Mouse (Mus musculus): ENCODE results near the gene Calcoco1. TPM values are rescaled to one million over a fixed set of nuclear protein-coding genes. Genes with fewer than 3 reads are reported as not detected.

Calcoco1 gene
- 38.3 and 38.7 TPM in 2 replicates for polyA plus RNA-seq (2015; fragmentation: Nextera tagmentation; extraction: Ambion mirVana)

DNA sequence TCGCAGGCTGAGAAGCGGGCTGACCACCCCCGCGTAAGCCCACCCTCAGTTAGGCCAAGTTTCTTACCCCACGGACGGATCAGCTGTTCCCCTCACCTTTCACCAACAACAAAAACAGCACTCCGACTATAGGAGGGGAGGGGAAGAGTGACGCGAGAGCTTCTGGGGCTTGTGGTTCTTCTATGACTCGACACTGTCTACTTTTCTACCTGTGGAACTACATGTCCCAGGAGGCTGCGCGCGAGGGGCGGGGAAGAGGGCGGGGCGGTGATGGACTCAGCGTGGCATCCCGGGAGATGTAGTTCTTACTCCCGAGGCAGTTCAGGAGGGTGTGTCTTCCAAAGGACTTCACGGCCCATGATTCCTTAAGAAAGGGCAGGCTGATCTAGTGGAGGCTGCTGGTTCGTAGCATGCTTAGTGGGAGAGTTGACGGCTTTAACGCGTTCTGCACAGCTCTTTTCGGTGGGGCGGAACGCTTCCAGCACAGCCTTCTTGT, at the start of gene Calcoco1:
TSS of gene Calcoco1 (minus strand) at position 199 of the 496 bp plus-strand sequence.
- H3K4me2 ChIP-seq (ENCODE audit: low read length) = peak within 1 kb of the TSS; percentile 75
- H3K9me3 ChIP-seq (replicated peaks; ENCODE audit: control insufficient read depth, low read length, poor library complexity, severe bottlenecking) = no peaks in the 10 kb centered on the region
- peaks cover 11% of the 10 kb centered on the region for H3K36me3 ChIP-seq (ENCODE audit: control insufficient read depth, insufficient read depth, low read length)
- peak within 1 kb of the TSS; percentile 75 for H3K9ac ChIP-seq (ENCODE audit: low read depth, low read length)
- H3K27me3 ChIP-seq (ENCODE audit: control insufficient read depth, insufficient read depth, low read depth, low read length) = no peaks in the 10 kb centered on the region
- H3K4me1 ChIP-seq (ENCODE audit: control insufficient read depth, insufficient read depth, low read length) = peaks cover 12% of the 10 kb centered on the region
- 1% methylated on average over 26 of the region's 27 CpGs for WGBS
- peak within 1 kb of the TSS; percentile 71 for H3K27ac ChIP-seq (ENCODE audit: low read length)
- ATAC-seq = peak; percentile 99
- peak within 1 kb of the TSS; percentile 79 for H3K4me3 ChIP-seq (ENCODE audit: low read depth, low read length)

- ATAC-seq = no peak
Observed at GRCm38 (mm10) chr15:102770866-102771265, 48.9 kb upstream of the Calcoco1 start.

GRCm38 (mm10) chr15:102765207-102765606, 43.2 kb upstream of the Calcoco1 start:
- Histone ChIP-seq H3K9me3 (replicated peaks; ENCODE audit: control insufficient read depth, low read length, poor library complexity, severe bottlenecking) (no peaks in the 10 kb centered on the region), H3K36me3 (ENCODE audit: control insufficient read depth, insufficient read depth, low read length) (no peaks in the 10 kb centered on the region), H3K27me3 (ENCODE audit: control insufficient read depth, insufficient read depth, low read depth, low read length) (peaks cover 12% of the 10 kb centered on the region), H3K4me2 (ENCODE audit: low read length) (no peak overlapping the region), H3K27ac (ENCODE audit: low read length) (no peak overlapping the region), H3K4me1 (ENCODE audit: control insufficient read depth, insufficient read depth, low read length) (no peaks in the 10 kb centered on the region), H3K9ac (ENCODE audit: low read depth, low read length) (no peak overlapping the region), H3K4me3 (ENCODE audit: low read depth, low read length) (no peak overlapping the region)
- WGBS = 56% methylated on average over 2 of the region's 2 CpGs
- no peak for ATAC-seq

More at GRCm38 (mm10) chr15:102770866-102771265, 48.9 kb upstream of the Calcoco1 start:
- Histone ChIP-seq H3K27ac (ENCODE audit: low read length) (no peak overlapping the region), H3K9ac (ENCODE audit: low read depth, low read length) (no peak overlapping the region), H3K27me3 (ENCODE audit: control insufficient read depth, insufficient read depth, low read depth, low read length) (0 out of 2 replicates have a peak, but pooled peaks cover 3% of the 10 kb centered on the region), H3K4me3 (ENCODE audit: low read depth, low read length) (no peak overlapping the region), H3K4me2 (ENCODE audit: low read length) (no peak overlapping the region), H3K9me3 (replicated peaks; ENCODE audit: control insufficient read depth, low read length, poor library complexity, severe bottlenecking) (no peaks in the 10 kb centered on the region), H3K4me1 (ENCODE audit: control insufficient read depth, insufficient read depth, low read length) (no peaks in the 10 kb centered on the region), H3K36me3 (ENCODE audit: control insufficient read depth, insufficient read depth, low read length) (no peaks in the 10 kb centered on the region)
- 34% methylated on average over 7 of the region's 7 CpGs for WGBS

DNA sequence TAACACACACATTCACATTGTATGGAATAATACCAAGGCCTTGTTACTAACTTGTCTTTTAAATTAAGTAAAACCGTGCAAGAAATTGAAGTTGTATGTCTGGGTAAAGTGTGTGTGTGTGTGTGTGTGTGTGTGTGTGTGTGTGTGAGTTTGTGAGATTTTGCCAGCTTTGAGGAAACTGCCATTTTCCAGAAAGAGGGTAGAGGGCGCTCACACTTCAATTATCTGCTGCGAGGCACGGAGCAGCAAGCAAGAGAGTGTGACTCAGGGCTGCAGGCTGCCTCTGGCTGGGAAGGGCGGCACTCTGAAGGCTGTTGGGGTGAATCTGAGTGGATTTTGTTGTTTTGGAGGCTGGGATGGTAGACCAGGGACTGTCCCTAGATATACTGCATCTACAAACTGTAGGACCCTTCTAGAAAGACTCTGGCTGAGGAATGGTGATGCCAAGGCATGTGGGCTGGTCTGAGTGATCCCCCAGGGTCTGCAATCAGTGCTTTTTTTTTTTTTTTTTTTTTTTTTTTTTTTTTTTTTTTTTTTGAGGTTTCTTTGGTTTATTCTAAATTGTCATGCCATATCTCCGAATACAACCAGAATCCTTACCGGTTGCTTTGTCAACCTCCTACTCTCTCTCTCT, 39.9 kb upstream of the Calcoco1 start:
- peak; percentile 86 for ATAC-seq
- Histone ChIP-seq H3K27me3 (ENCODE audit: control insufficient read depth, insufficient read depth, low read depth, low read length) (peaks cover 17% of the 10 kb centered on the region), H3K36me3 (ENCODE audit: control insufficient read depth, insufficient read depth, low read length) (no peaks in the 10 kb centered on the region), H3K27ac (ENCODE audit: low read length) (no peak overlapping the region), H3K9ac (ENCODE audit: low read depth, low read length) (no peak overlapping the region), H3K4me2 (ENCODE audit: low read length) (no peak overlapping the region), H3K4me1 (ENCODE audit: control insufficient read depth, insufficient read depth, low read length) (no peaks in the 10 kb centered on the region), H3K4me3 (ENCODE audit: low read depth, low read length) (no peak overlapping the region), H3K9me3 (replicated peaks; ENCODE audit: control insufficient read depth, low read length, poor library complexity, severe bottlenecking) (no peaks in the 10 kb centered on the region)
- WGBS = 9% methylated on average over 7 of the region's 7 CpGs

DNA sequence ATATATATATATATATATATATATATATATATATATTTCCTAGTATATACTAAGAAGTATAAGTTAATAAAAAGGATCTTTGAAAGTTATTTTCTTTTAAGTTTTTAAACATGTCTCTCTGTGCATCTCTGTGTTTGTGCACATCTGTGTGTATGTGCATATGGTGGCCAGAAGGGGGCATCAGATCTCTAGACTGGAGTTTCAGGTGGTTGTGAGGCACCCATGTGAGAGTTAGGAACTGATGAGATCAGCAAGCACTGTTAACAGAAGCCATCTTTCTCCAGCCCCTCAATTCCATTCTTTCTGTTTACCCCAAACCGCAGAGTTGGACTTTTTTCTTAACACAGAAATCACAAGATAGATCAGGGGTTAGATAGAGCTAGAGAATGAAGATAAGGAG, 35.7 kb upstream of the Calcoco1 start:
- H3K9ac ChIP-seq (ENCODE audit: low read depth, low read length) = no peak overlapping the region
- no peak overlapping the region for H3K27ac ChIP-seq (ENCODE audit: low read length)
- H3K4me3 ChIP-seq (ENCODE audit: low read depth, low read length) = no peak overlapping the region
- no peaks in the 10 kb centered on the region for H3K9me3 ChIP-seq (replicated peaks; ENCODE audit: control insufficient read depth, low read length, poor library complexity, severe bottlenecking)
- no peak overlapping the region for H3K4me2 ChIP-seq (ENCODE audit: low read length)
- ATAC-seq = no peak
- H3K27me3 ChIP-seq (ENCODE audit: control insufficient read depth, insufficient read depth, low read depth, low read length) = peaks cover 14% of the 10 kb centered on the region
- WGBS = 90% methylated on average over 1 of the region's 1 CpGs
- H3K4me1 ChIP-seq (ENCODE audit: control insufficient read depth, insufficient read depth, low read length) = peaks cover 14% of the 10 kb centered on the region
- H3K36me3 ChIP-seq (ENCODE audit: control insufficient read depth, insufficient read depth, low read length) = no peaks in the 10 kb centered on the region

DNA sequence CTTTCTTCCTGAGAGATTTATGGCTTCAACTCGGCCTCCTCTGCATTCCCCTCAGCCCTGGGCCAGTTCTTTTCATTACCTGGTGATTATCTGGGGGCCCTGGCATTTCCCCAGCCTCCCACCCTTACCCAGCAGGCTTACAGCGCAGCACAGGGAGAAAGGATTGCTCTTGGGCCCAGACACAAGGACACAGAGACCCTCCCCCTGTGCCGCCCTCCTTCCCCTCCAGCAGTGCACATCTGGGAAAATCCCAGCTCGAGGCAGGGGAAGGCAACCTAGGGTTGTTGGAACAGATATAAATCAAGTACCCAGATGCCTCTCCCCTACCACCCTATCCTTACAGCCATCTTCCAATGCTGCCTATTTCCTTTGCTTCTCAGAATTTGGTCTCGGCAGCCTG, 33.1 kb upstream of the Calcoco1 start:
- Histone ChIP-seq H3K27ac (ENCODE audit: low read length) (peak overlapping the region; percentile 69), H3K27me3 (ENCODE audit: control insufficient read depth, insufficient read depth, low read depth, low read length) (peaks cover 7% of the 10 kb centered on the region)

GRCm38 (mm10) chr15:102754361-102754760, 32.4 kb upstream of the Calcoco1 start:
- peaks cover 14% of the 10 kb centered on the region for H3K4me1 ChIP-seq (ENCODE audit: control insufficient read depth, insufficient read depth, low read length)
- 0 out of 2 replicates have a peak, but pooled peaks cover under 1% of the 10 kb centered on the region for H3K27me3 ChIP-seq (ENCODE audit: control insufficient read depth, insufficient read depth, low read depth, low read length)
- H3K9me3 ChIP-seq (replicated peaks; ENCODE audit: control insufficient read depth, low read length, poor library complexity, severe bottlenecking) = no peaks in the 10 kb centered on the region
- no peak overlapping the region for H3K4me2 ChIP-seq (ENCODE audit: low read length)
- WGBS = 48% methylated on average over 7 of the region's 7 CpGs
- ATAC-seq = peak; percentile 44; the same call in 1 of the 2 replicates
- H3K4me3 ChIP-seq (ENCODE audit: low read depth, low read length) = no peak overlapping the region
- no peaks in the 10 kb centered on the region for H3K36me3 ChIP-seq (ENCODE audit: control insufficient read depth, insufficient read depth, low read length)
- peak overlapping the region; percentile 69 for H3K27ac ChIP-seq (ENCODE audit: low read length)
- H3K9ac ChIP-seq (ENCODE audit: low read depth, low read length) = peak overlapping the region; percentile 47; the same call in 1 of the 2 replicates

More for the DNA sequence above, 33.1 kb upstream of the Calcoco1 start:
- Histone ChIP-seq H3K4me3 (ENCODE audit: low read depth, low read length) (no peak overlapping the region), H3K9ac (ENCODE audit: low read depth, low read length) (no peak overlapping the region), H3K4me1 (ENCODE audit: control insufficient read depth, insufficient read depth, low read length) (peaks cover 14% of the 10 kb centered on the region), H3K4me2 (ENCODE audit: low read length) (no peak overlapping the region), H3K9me3 (replicated peaks; ENCODE audit: control insufficient read depth, low read length, poor library complexity, severe bottlenecking) (no peaks in the 10 kb centered on the region), H3K36me3 (ENCODE audit: control insufficient read depth, insufficient read depth, low read length) (no peaks in the 10 kb centered on the region)
- 36% methylated on average over 5 of the region's 5 CpGs for whole genome bisulfite sequencing
- ATAC-seq = peak; percentile 16; the same call in 1 of the 2 replicates

GRCm38 (mm10) chr15:102753170-102753569, 31.2 kb upstream of the Calcoco1 start:
- peak; percentile 55; the same call in 1 of the 2 replicates for ATAC-seq
- peaks cover 14% of the 10 kb centered on the region for H3K4me1 ChIP-seq (ENCODE audit: control insufficient read depth, insufficient read depth, low read length)
- H3K4me3 ChIP-seq (ENCODE audit: low read depth, low read length) = no peak overlapping the region
- peaks cover 3% of the 10 kb centered on the region; the same call in 1 of the 2 replicates for H3K27me3 ChIP-seq (ENCODE audit: control insufficient read depth, insufficient read depth, low read depth, low read length)
- H3K27ac ChIP-seq (ENCODE audit: low read length) = no peak overlapping the region; the same call in 1 of the 2 replicates
- 3% methylated on average over 13 of the region's 13 CpGs for WGBS
- no peaks in the 10 kb centered on the region for H3K36me3 ChIP-seq (ENCODE audit: control insufficient read depth, insufficient read depth, low read length)
- H3K9me3 ChIP-seq (replicated peaks; ENCODE audit: control insufficient read depth, low read length, poor library complexity, severe bottlenecking) = no peaks in the 10 kb centered on the region
- H3K4me2 ChIP-seq (ENCODE audit: low read length) = 0 out of 2 replicates have a peak overlapping the region, but pooled peaks have one; percentile 7
- H3K9ac ChIP-seq (ENCODE audit: low read depth, low read length) = no peak overlapping the region

- no peak overlapping the region for H3K4me2 ChIP-seq (ENCODE audit: low read length)
- no peaks in the 10 kb centered on the region for H3K9me3 ChIP-seq (replicated peaks; ENCODE audit: control insufficient read depth, low read length, poor library complexity, severe bottlenecking)
- no peaks in the 10 kb centered on the region for H3K36me3 ChIP-seq (ENCODE audit: control insufficient read depth, insufficient read depth, low read length)
- H3K4me3 ChIP-seq (ENCODE audit: low read depth, low read length) = no peak overlapping the region
- H3K4me1 ChIP-seq (ENCODE audit: control insufficient read depth, insufficient read depth, low read length) = peaks cover 23% of the 10 kb centered on the region
- no peak for ATAC-seq
- peaks cover 3% of the 10 kb centered on the region; the same call in 1 of the 2 replicates for H3K27me3 ChIP-seq (ENCODE audit: control insufficient read depth, insufficient read depth, low read depth, low read length)
- 73% methylated on average over 1 of the region's 1 CpGs for WGBS
- H3K27ac ChIP-seq (ENCODE audit: low read length) = no peak overlapping the region
- no peak overlapping the region for H3K9ac ChIP-seq (ENCODE audit: low read depth, low read length)
Observed at GRCm38 (mm10) chr15:102752164-102752563, 30.2 kb upstream of the Calcoco1 start.
